Comparison of ENCODE assay signal across 8 mouse cellular contexts in genomic region chr11:120795756-120796613, GRCm38 (mm10). TPM values are rescaled to one million over a fixed set of nuclear protein-coding genes. Genes with fewer than 3 reads are reported as not detected.
A peak's percentile ranks its signal among the peaks of the same experiment; 100 is the strongest.
DNase-seq lines count a peak whose midpoint lies in the region; ATAC-seq lines count a peak whose summit lies in the region.

TSS of gene Dus1l (minus strand) at chr11:120796403.

- DNase-seq in adipocyte (ENCODE audit: low spot score): peak; percentile 97
- peak; percentile 96 for DNase-seq in embryo, embryonic 10 days (ENCODE audit: low spot score)
- peak; percentile 95 for DNase-seq in gastrocnemius, postnatal 14 days
- peak; percentile 96 to 97 for DNase-seq in left cerebral cortex, postnatal 10 days (ENCODE audit: extremely low spot score in 1 of 2, low spot score in 2 of 2)
- DNase-seq in right cerebral cortex, postnatal 25 days: peak; percentile 95
- peak; percentile 96 to 97 for DNase-seq in urinary bladder, postnatal 4 days (ENCODE audit: low spot score in 2 of 2)

- ATAC-seq in inflammation-experienced regulatory T-cells, adult 6 months: peak; percentile 87
- peak; percentile 73 for ATAC-seq in megakaryocyte-erythroid progenitor cell, adult 5-6 weeks (replicated peaks; ENCODE audit: low FRiP score, low TSS enrichment, poor library complexity, severe bottlenecking)

- intact Hi-C loops in gastrocnemius, postnatal 14 days (cut with DNase I; ENCODE audit: low total_unique reads): no loop called here
- intact Hi-C loops in left cerebral cortex, postnatal 10 days (cut with DNase I): no loop called here

RNA-seq across cellular contexts. Expression of gene Dus1l, which starts in this region (rescaled TPM):
- total RNA-seq in gastrocnemius, postnatal 14 days (2021): 10 to 100 TPM; 35.2 to 37.4 TPM
- polyA plus RNA-seq in inflammation-experienced regulatory T-cells, adult 6 months (2017; shearing (Covaris generic)): 10 to 100 TPM; 30.4 to 34.4 (median 34.3) TPM
- 10 to 100 TPM; 37.4 to 40.7 TPM for total RNA-seq in left cerebral cortex, postnatal 10 days (2021)
- 150 TPM in 2 replicates for total RNA-seq in megakaryocyte-erythroid progenitor cell, adult 5-6 weeks (2014; fragmentation: Nextera tagmentation)
- 68.4 and 87.6 TPM in 2 replicates for total RNA-seq in megakaryocyte-erythroid progenitor cell, adult 5-6 weeks (2017)

Comparison
In these comparisons a context has a peak if more than half of its experiments do, and no peak if none do; other contexts are left out.
1. Peak in every context shown above with its lines: DNase-seq and ATAC-seq.